Mouse (Mus musculus) midbrain, embryonic 14.5 days (tissue): ENCODE data around the gene Fcgr1. TPM values are rescaled to one million over a fixed set of nuclear protein-coding genes. Genes with fewer than 3 reads are reported as not detected.
"Not testable (repeated sequence)": the region's sequence is repeated elsewhere in the genome, so short reads cannot be mapped to it uniquely, and the experiment has no call there.

Experiments
- ATAC-seq: fragments of 200-750 bp; cut with Nextera tagmentation; 2 replicates; pipeline ENCODE4 v1.8.0; 2017; ENCODE audit warnings: moderate number of reproducible peaks, moderate library complexity; ENCODE audit not compliant: low FRiP score, low TSS enrichment
- DNase-seq: peaks from one replicate; pipeline ENCODE4 v3.0.0-alpha.2; 2015
- H3K27ac ChIP-seq: fragments of 300-500 bp; sonication (generic); replicated peaks from 2 replicates; pipeline ENCODE4 v1.5.1; 2014; ENCODE audit warnings: mild to moderate bottlenecking, low read depth, low read length, moderate library complexity
- H3K27me3 ChIP-seq: fragments of 300-500 bp; sonication (generic); 2 replicates; pipeline ENCODE4 v1.6.1; 2014; ENCODE audit warnings: low read length, control low read depth, mixed read lengths; ENCODE audit not compliant: control insufficient read depth, insufficient read depth
- H3K36me3 ChIP-seq: fragments of 300-500 bp; sonication (generic); 2 replicates; pipeline ENCODE4 v1.6.1; 2014; ENCODE audit warnings: low read length, control low read depth; ENCODE audit not compliant: control insufficient read depth, insufficient read depth
- H3K4me1 ChIP-seq: fragments of 300-500 bp; sonication (generic); 2 replicates; pipeline ENCODE4 v1.6.1; 2014; ENCODE audit warnings: mild to moderate bottlenecking, antibody characterized with exemption, low read length, control low read depth; ENCODE audit not compliant: control insufficient read depth, insufficient read depth
- H3K4me2 ChIP-seq: fragments of 300-500 bp; sonication (generic); 2 replicates; pipeline ENCODE4 v1.6.1; 2014; ENCODE audit warnings: mild to moderate bottlenecking, low read length, moderate library complexity
- H3K4me3 ChIP-seq: fragments of 300-500 bp; sonication (generic); replicated peaks from 2 replicates; pipeline ENCODE4 v1.5.1; 2014; ENCODE audit warnings: low read depth, low read length
- H3K9ac ChIP-seq: fragments of 300-500 bp; sonication (generic); replicated peaks from 2 replicates; pipeline ENCODE4 v1.6.1; 2014; ENCODE audit warnings: mild to moderate bottlenecking, low read length, moderate library complexity
- H3K9me3 ChIP-seq: fragments of 300-500 bp; sonication (generic); 2 replicates; pipeline ENCODE4 v1.6.1; 2016; ENCODE audit warnings: low read length, control low read depth, mixed read lengths; ENCODE audit not compliant: control insufficient read depth
- WGBS: fragments of 180-500 bp; shearing (Covaris S2); extraction: QIAGEN DNeasy Blood & Tissue Kit; methylation state at CpG from one replicate; pipeline ENCODE4 v1.1.7; 2014; 5-methylcytosine and 5-hydroxymethylcytosine counted together
- polyA plus RNA-seq: library from polyadenylated mRNA; unstranded; fragments of >200 nt; fragmentation: Nextera tagmentation; extraction: Ambion mirVana; gene quantifications from 2 replicates; pipeline ENCODE4 v1.2.1, GENCODE M21; 2014

Fcgr1 gene
- polyA plus RNA-seq, 1 experiment from 2014 or later: 4.8 TPM

- H3K36me3 ChIP-seq: no peaks in the 10 kb centered on the region
- H3K9ac ChIP-seq: no peak overlapping the region
- peak overlapping the region; percentile 50; the same call in 1 of the 2 replicates for H3K4me2 ChIP-seq
- WGBS: 16% methylated on average over 15 of the region's 15 CpGs
- ATAC-seq (no peak), DNase-seq (no peak)
- H3K27ac ChIP-seq: no peak overlapping the region
- H3K27me3 ChIP-seq: peaks cover 76% of the 10 kb centered on the region
- H3K9me3 ChIP-seq: no peaks in the 10 kb centered on the region
- no peak overlapping the region for H3K4me3 ChIP-seq
- no peaks in the 10 kb centered on the region for H3K4me1 ChIP-seq
Observed at GRCm38 (mm10) chr3:96328730-96329387, 35.1 kb upstream of the Fcgr1 start.

- not testable (repeated sequence) for H3K9me3 ChIP-seq, H3K9ac ChIP-seq, H3K4me1 ChIP-seq, H3K27ac ChIP-seq, H3K36me3 ChIP-seq
- under 1% methylated on average over 49 of the region's 49 CpGs for WGBS
- Histone ChIP-seq H3K4me3 (peak overlapping the region; percentile 25), H3K27me3 (peaks cover 72% of the 10 kb centered on the region), H3K4me2 (peak overlapping the region; percentile 50)
- peak; percentile 58 for DNase-seq
- ATAC-seq: peak; percentile 84
Observed at GRCm38 (mm10) chr3:96328060-96328729, 34.4 kb upstream of the Fcgr1 start.

DNA sequence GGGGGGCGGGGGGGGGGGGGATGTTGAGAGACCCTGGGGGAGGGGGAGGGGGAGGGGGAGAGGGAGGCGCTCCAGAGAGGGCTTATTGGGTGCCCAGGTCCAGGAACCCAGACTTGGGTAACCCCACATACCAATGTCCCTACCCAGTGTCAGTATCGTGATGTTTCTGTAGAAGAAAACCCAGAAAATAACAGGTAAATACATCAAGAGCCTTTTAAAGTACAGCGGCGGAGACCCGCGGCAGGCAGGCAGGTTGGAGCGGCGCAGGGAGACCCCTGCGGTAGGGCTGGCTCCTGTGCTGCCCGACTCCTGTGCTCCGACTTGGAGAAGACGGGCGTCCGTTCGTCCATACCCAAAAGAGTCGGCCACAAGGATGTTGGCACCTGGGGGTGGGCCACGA lies 33.9 kb upstream of the Fcgr1 start:
- DNase-seq (no peak), ATAC-seq (no peak; the same call in 1 of the 2 replicates)
- WGBS: under 1% methylated on average over 12 of the region's 18 CpGs
- no peaks in the 10 kb centered on the region for H3K9me3 ChIP-seq
- no peak overlapping the region for H3K27ac ChIP-seq
- peak overlapping the region; percentile 50 for H3K4me2 ChIP-seq
- no peaks in the 10 kb centered on the region for H3K36me3 ChIP-seq
- no peak overlapping the region for H3K9ac ChIP-seq
- no peaks in the 10 kb centered on the region for H3K4me1 ChIP-seq
- H3K4me3 ChIP-seq: peak overlapping the region; percentile 25
- peaks cover 68% of the 10 kb centered on the region for H3K27me3 ChIP-seq

DNA sequence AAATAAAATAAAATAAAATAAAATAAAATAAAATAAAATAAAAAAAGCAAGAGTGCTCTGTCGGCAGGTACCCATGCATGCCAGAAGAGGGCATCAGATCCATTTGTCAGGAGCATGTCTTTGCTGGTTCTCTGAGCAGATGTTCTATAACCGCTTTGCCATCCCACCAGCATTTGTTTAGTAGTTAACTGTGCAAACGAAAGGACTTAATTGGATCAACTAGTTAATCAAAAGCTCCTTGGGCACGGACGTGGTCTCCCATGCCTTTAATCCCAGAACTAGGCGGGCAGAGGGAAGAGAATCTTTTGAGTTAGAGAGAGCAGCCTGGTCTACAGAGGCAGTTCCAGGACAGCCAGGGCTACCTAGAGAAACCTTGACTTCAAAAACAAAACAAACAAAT lies 33.4 kb upstream of the Fcgr1 start:
- 1% methylated on average over 6 of the region's 6 CpGs for WGBS
- H3K4me2 ChIP-seq: no peak overlapping the region
- no peaks in the 10 kb centered on the region for H3K9me3 ChIP-seq
- no peak overlapping the region for H3K9ac ChIP-seq
- no peak overlapping the region for H3K4me3 ChIP-seq
- H3K27me3 ChIP-seq: peaks cover 68% of the 10 kb centered on the region
- no peaks in the 10 kb centered on the region for H3K4me1 ChIP-seq
- no peak overlapping the region for H3K27ac ChIP-seq
- DNase-seq (peak; percentile 76), ATAC-seq (no peak)
- H3K36me3 ChIP-seq: no peaks in the 10 kb centered on the region

GRCm38 (mm10) chr3:96323806-96324205 lies 30.0 kb upstream of the Fcgr1 start:
- not testable (repeated sequence) for H3K4me3 ChIP-seq, DNase-seq, H3K4me1 ChIP-seq, H3K36me3 ChIP-seq, H3K27ac ChIP-seq, H3K4me2 ChIP-seq, ATAC-seq, H3K9ac ChIP-seq, H3K9me3 ChIP-seq
- 73% methylated on average over 6 of the region's 6 CpGs for WGBS
- peaks cover 41% of the 10 kb centered on the region for H3K27me3 ChIP-seq

DNA sequence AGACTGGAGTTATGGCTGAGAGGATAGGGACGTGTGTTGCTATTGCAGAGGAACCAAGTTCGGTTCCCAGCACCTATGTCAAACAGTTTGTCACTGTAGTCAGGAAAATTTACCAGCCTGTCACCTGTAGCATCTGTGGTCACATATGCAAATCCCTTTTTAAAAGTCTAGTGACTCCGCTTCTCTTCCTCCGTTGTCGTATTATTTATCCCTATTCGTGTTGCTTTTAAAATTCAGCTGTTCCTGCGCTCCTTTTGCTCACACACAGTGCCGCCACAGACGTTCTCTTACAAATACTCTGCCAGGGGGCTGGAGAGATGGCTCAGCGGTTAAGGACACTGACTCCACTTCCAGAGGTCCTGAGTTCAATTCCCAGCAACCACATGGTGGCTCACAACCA lies 28.8 kb upstream of the Fcgr1 start:
- H3K4me3 ChIP-seq: no peak overlapping the region
- no peak overlapping the region for H3K27ac ChIP-seq
- no peak for ATAC-seq
- H3K36me3 ChIP-seq: no peaks in the 10 kb centered on the region
- 20% methylated on average over 10 of the region's 10 CpGs for WGBS
- DNase-seq: no peak
- H3K4me1 ChIP-seq: no peaks in the 10 kb centered on the region
- H3K9ac ChIP-seq: no peak overlapping the region
- no peak overlapping the region for H3K4me2 ChIP-seq
- H3K27me3 ChIP-seq: peaks cover 35% of the 10 kb centered on the region
- H3K9me3 ChIP-seq: no peaks in the 10 kb centered on the region

DNA sequence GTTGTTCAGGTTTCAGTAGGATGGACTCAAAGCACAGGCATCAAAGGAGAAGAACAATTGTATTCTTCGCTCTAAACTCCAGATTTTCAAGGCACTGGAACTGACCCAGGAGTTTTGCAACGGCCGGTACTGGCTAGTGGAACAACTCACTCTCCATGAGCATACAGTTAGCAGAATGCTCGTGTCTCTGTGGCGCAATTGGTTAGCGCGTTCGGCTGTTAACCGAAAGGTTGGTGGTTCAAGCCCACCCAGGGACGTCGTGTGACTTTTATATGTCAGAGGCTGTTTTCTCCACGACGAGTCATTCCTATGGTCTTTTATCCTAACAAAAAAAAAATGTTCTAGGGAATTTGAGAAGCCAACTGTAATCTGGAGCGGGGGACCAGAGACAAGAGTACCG lies 28.1 kb upstream of the Fcgr1 start:
- Histone ChIP-seq H3K27me3 (peaks cover 31% of the 10 kb centered on the region), H3K4me3 (no peak overlapping the region), H3K36me3 (no peaks in the 10 kb centered on the region), H3K9ac (no peak overlapping the region), H3K27ac (no peak overlapping the region), H3K4me1 (no peaks in the 10 kb centered on the region), H3K9me3 (no peaks in the 10 kb centered on the region), H3K4me2 (no peak overlapping the region)
- DNase-seq (no peak), ATAC-seq (no peak)
- WGBS: 19% methylated on average over 15 of the region's 15 CpGs

DNA sequence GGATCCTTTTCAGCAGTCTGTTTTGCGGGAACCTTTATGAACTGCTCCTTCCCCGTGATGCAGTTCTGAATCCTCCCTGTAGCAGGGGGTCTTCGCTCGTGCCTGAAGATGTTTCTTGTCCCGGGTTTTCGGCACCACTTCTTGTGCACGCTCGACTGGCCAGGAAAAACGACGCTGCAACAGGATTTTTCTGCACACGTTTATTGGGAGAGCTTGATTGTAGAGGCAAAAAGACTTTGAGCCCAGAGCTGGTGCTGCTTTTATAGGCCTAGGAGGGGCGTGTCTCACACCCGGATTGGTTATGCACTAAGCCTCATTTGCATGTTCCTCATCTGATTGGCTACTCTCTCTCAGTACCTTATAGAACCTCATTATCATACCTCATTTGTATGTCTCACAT lies 26.2 kb upstream of the Fcgr1 start:
- H3K36me3 ChIP-seq, H3K4me2 ChIP-seq, H3K27ac ChIP-seq, DNase-seq, ATAC-seq, H3K9me3 ChIP-seq, H3K9ac ChIP-seq, H3K4me3 ChIP-seq, H3K4me1 ChIP-seq: not testable (repeated sequence)
- 94% methylated on average over 11 of the region's 13 CpGs for WGBS
- peaks cover 15% of the 10 kb centered on the region for H3K27me3 ChIP-seq
